Mouse (Mus musculus) midbrain, embryonic 16.5 days (tissue): ENCODE results near the gene Ube2q2. TPM values are rescaled to one million over a fixed set of nuclear protein-coding genes. Genes with fewer than 3 reads are reported as not detected.

Source experiments
- ATAC-seq: fragments of 200-750 bp; cut with Nextera tagmentation; 2 replicates; pipeline ENCODE4 v1.8.0; 2017; ENCODE audit warnings: moderate TSS enrichment
- H3K27ac ChIP-seq: fragments of 300-500 bp; sonication (generic); 2 replicates; pipeline ENCODE4 v1.5.1; 2014; ENCODE audit warnings: mild to moderate bottlenecking, low read length, mixed read lengths
- H3K27me3 ChIP-seq: fragments of 300-500 bp; sonication (generic); 2 replicates; pipeline ENCODE4 v1.6.1; 2014; ENCODE audit warnings: low read depth, low read length, mixed read lengths; ENCODE audit not compliant: control insufficient read depth, insufficient read depth
- H3K36me3 ChIP-seq: fragments of 300-500 bp; sonication (generic); 2 replicates; pipeline ENCODE4 v1.6.1; 2014; ENCODE audit warnings: mild to moderate bottlenecking, low read length, moderate library complexity, mixed read lengths; ENCODE audit not compliant: control insufficient read depth, insufficient read depth
- H3K4me1 ChIP-seq: fragments of 300-500 bp; sonication (generic); 2 replicates; pipeline ENCODE4 v1.6.1; 2014; ENCODE audit warnings: mild to moderate bottlenecking, low read length, mixed read lengths; ENCODE audit not compliant: control insufficient read depth, insufficient read depth
- H3K4me2 ChIP-seq: fragments of 300-500 bp; sonication (generic); 2 replicates; pipeline ENCODE4 v1.6.1; 2014; ENCODE audit warnings: mild to moderate bottlenecking, low read length, mixed read lengths
- H3K4me3 ChIP-seq: fragments of 300-500 bp; sonication (generic); 2 replicates; pipeline ENCODE4 v1.5.1; 2014; ENCODE audit warnings: low read depth, mild to moderate bottlenecking, low read length, moderate library complexity, mixed read lengths
- H3K9ac ChIP-seq: fragments of 300-500 bp; sonication (generic); 2 replicates; pipeline ENCODE4 v1.6.1; 2014; ENCODE audit warnings: low read depth, low read length, mixed read lengths
- H3K9me3 ChIP-seq: fragments of 300-500 bp; sonication (generic); replicated peaks from 2 replicates; pipeline ENCODE4 v1.6.1; 2014; ENCODE audit warnings: mild to moderate bottlenecking, low read length, mixed read lengths; ENCODE audit not compliant: control insufficient read depth, poor library complexity, severe bottlenecking
- WGBS: fragments of 180-500 bp; shearing (Covaris S2); extraction: QIAGEN DNeasy Blood & Tissue Kit; methylation state at CpG from one replicate; pipeline ENCODE4 v1.1.7; 2014; 5-methylcytosine and 5-hydroxymethylcytosine counted together
- polyA plus RNA-seq: library from polyadenylated mRNA; unstranded; fragments of >200 nt; fragmentation: Nextera tagmentation; extraction: Ambion mirVana; gene quantifications from 2 replicates; pipeline ENCODE4 v1.2.1, GENCODE M21; 2015

Gene Ube2q2
- polyA plus RNA-seq, 1 experiment from 2014 or later: 38.1 TPM

DNA sequence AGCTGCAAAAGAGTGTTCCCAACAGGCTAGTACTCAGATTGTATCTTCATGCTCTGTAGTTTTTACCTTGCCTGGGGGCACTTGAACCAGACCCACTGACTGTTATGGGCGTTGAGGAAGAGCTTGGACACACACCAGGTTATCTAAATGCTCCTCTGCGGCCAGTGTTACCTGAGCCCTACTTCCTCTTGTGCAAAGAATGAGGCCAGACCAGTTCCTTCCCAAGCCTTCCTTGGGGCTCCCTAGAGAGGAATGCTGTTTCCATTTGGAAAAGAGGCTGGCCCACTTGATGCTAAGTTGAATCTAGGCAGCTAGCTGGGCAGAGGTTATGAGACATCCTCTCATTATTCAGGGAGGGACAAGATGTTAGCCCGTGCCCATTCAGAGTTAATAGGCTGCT lies 26.1 kb upstream of the Ube2q2 start:
- WGBS: 61% methylated on average over 3 of the region's 3 CpGs
- H3K4me1 ChIP-seq: no peaks in the 10 kb centered on the region
- H3K9ac ChIP-seq: no peak overlapping the region
- no peaks in the 10 kb centered on the region for H3K36me3 ChIP-seq
- H3K9me3 ChIP-seq: no peaks in the 10 kb centered on the region
- H3K27ac ChIP-seq: no peak overlapping the region
- no peak overlapping the region for H3K4me2 ChIP-seq
- no peak overlapping the region for H3K4me3 ChIP-seq
- no peak for ATAC-seq
- no peaks in the 10 kb centered on the region for H3K27me3 ChIP-seq

DNA sequence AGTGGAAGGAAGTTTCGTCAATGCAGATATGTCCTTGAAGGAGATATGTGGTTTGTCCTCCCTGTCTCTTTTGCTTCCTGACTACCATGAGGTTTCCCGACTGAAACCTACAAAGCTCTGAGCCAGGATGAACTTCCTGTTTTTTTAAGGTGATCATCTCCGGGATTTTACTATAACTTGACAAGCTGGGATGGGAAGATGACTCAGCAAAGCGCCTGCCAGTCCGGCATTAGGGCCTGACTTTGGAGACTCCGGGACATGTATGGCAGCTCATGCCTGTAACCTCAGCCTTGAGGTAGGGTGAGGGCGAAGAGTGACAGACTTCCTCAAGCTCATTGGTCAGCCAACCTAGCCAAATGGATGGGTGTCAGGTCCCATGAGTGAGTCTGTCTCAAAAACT lies 22.9 kb upstream of the Ube2q2 start:
- Histone ChIP-seq H3K9me3 (no peaks in the 10 kb centered on the region), H3K4me2 (no peak overlapping the region), H3K27me3 (no peaks in the 10 kb centered on the region), H3K4me3 (no peak overlapping the region), H3K4me1 (no peaks in the 10 kb centered on the region), H3K27ac (no peak overlapping the region), H3K36me3 (no peaks in the 10 kb centered on the region), H3K9ac (no peak overlapping the region)
- no peak for ATAC-seq
- WGBS: 92% methylated on average over 7 of the region's 7 CpGs

- H3K27ac ChIP-seq: no peak overlapping the region
- no peaks in the 10 kb centered on the region for H3K9me3 ChIP-seq
- no peak overlapping the region for H3K4me2 ChIP-seq
- no peaks in the 10 kb centered on the region for H3K27me3 ChIP-seq
- no peaks in the 10 kb centered on the region for H3K36me3 ChIP-seq
- H3K4me3 ChIP-seq: no peak overlapping the region
- H3K9ac ChIP-seq: no peak overlapping the region
- ATAC-seq: no peak
- no peaks in the 10 kb centered on the region for H3K4me1 ChIP-seq
- 90% methylated on average over 1 of the region's 1 CpGs for WGBS
Observed at GRCm38 (mm10) chr9:55126295-55126694, 22.4 kb upstream of the Ube2q2 start.

DNA sequence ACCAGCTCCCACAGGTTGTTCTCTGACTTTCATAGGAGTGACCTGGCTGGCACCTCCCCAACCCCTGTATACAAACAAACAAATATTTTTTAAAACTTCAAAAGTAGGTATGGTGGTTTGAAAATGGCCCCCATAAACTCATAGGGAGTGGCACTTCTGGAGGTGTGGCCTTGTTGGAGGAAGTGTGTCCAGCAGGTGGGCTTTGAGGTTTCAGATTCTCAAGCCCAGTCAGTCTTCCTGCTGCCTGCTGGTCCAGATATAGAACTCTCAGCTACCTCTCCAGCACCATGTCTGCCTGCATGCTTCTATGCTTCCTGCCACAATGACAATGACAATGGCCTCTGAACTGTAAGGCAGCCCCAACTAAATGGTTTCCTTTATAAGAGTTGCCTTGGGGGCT lies 16.8 kb upstream of the Ube2q2 start:
- no peaks in the 10 kb centered on the region for H3K9me3 ChIP-seq
- H3K4me2 ChIP-seq: no peak overlapping the region
- H3K27ac ChIP-seq: no peak overlapping the region
- no peaks in the 10 kb centered on the region for H3K4me1 ChIP-seq
- H3K36me3 ChIP-seq: no peaks in the 10 kb centered on the region
- H3K4me3 ChIP-seq: no peak overlapping the region
- no peak overlapping the region for H3K9ac ChIP-seq
- H3K27me3 ChIP-seq: no peaks in the 10 kb centered on the region
- no peak for ATAC-seq

DNA sequence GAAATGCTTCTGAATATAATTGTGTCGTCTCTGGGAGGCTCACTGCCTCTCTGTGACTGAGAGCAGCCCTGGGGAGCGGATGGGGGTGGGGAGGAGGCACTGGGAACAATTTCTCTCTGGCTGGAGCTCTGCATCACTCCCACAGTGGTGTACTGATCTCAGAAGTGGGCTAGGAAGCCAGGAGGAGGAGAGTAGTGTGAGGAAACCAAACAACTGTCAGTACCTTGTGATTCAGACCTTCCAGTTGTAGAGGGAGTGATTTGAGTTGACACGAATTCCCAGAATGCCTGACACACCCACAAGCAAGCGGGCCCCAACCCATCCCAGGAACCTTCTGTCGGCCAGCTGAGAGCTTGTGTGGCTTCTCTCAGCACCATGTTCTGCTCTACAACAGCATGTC lies 12.1 kb upstream of the Ube2q2 start:
- H3K9me3 ChIP-seq: no peaks in the 10 kb centered on the region
- no peak overlapping the region for H3K4me3 ChIP-seq
- H3K36me3 ChIP-seq: no peaks in the 10 kb centered on the region
- no peaks in the 10 kb centered on the region for H3K27me3 ChIP-seq
- no peak overlapping the region for H3K27ac ChIP-seq
- H3K4me2 ChIP-seq: no peak overlapping the region
- ATAC-seq: no peak
- 45% methylated on average over 5 of the region's 5 CpGs for WGBS
- H3K4me1 ChIP-seq: no peaks in the 10 kb centered on the region
- no peak overlapping the region for H3K9ac ChIP-seq

DNA sequence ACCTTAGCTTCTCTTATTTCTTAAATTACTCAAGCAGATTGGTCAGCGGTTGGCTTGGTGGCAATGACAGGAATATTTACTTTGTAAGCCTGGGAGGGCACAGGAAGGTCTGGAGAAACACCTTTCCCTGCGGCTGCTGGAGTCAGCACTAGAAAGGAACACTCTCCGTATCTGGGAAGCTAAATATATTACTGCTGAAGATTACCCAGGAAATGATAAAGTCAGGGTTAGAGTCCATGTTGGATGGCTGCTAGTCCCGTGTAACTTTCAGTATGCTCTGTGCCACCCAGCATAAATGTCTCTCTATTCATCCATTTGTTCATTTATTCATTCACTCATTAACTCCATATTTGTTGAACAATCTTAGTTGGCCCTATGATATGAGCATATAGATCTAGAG lies 11.5 kb upstream of the Ube2q2 start:
- H3K4me1 ChIP-seq: no peaks in the 10 kb centered on the region
- H3K4me2 ChIP-seq: no peak overlapping the region
- no peak for ATAC-seq
- H3K4me3 ChIP-seq: no peak overlapping the region
- no peak overlapping the region for H3K9ac ChIP-seq
- no peaks in the 10 kb centered on the region for H3K9me3 ChIP-seq
- no peaks in the 10 kb centered on the region for H3K27me3 ChIP-seq
- no peak overlapping the region for H3K27ac ChIP-seq
- WGBS: 89% methylated on average over 4 of the region's 4 CpGs
- H3K36me3 ChIP-seq: no peaks in the 10 kb centered on the region

GRCm38 (mm10) chr9:55139958-55140357 lies 8.7 kb upstream of the Ube2q2 start:
- Histone ChIP-seq H3K27ac (no peak overlapping the region), H3K4me3 (no peak overlapping the region), H3K27me3 (no peaks in the 10 kb centered on the region), H3K4me1 (no peaks in the 10 kb centered on the region), H3K9me3 (no peaks in the 10 kb centered on the region), H3K36me3 (no peaks in the 10 kb centered on the region), H3K4me2 (no peak overlapping the region), H3K9ac (no peak overlapping the region)
- 68% methylated on average over 5 of the region's 5 CpGs for WGBS
- ATAC-seq: no peak

DNA sequence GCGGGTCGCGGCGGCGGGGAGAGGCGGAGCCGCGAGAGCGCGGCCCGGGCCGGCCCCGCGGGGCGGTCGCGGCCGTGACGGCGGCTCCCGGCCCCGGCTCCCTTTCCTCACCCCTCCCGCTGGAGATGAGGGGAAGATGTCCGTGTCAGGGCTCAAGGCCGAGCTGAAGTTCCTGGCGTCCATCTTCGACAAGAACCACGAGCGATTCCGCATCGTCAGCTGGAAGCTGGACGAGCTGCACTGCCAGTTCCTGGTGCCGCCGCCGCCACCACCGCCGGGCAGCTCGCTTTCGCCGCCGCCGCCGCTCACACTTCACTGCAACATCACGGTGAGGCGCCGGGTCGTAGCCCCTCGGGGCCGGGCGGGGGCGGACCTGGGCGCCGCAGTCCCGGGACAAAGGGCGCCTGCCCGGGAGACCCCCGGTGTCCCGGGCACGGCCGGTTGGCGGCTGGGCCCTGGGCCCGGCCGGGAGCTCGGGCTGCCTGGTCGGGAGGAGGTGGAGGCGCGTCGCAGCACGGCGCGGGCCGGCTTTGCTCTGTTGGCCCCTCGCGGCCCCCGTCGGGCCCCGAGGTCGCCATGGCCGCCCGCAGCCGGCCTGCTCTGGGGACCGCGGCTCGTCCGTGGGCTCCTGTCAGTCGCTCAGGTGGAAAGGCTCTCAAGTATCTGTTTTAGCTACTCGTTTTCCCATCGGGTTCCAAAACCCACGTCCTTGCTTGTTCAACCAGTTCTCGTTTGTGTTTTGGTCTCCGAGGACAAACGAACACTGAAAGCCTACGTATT lies 1.0 kb downstream of the Ube2q2 start:
- Histone ChIP-seq H3K27me3 (no peaks in the 10 kb centered on the region), H3K36me3 (no peaks in the 10 kb centered on the region), H3K4me2 (peak overlapping the region; percentile 78), H3K27ac (peak overlapping the region; percentile 83), H3K9ac (peak overlapping the region; percentile 80), H3K4me1 (peaks cover 19% of the 10 kb centered on the region), H3K9me3 (no peaks in the 10 kb centered on the region), H3K4me3 (peak overlapping the region; percentile 66)
- under 1% methylated on average over 60 of the region's 93 CpGs for WGBS
- ATAC-seq: peak; percentile 64

GRCm38 (mm10) chr9:55150279-55150726 lies 1.6 kb downstream of the Ube2q2 start:
- H3K4me3 ChIP-seq: peak overlapping the region; percentile 66
- H3K27me3 ChIP-seq: no peaks in the 10 kb centered on the region
- peak overlapping the region; percentile 78 for H3K4me2 ChIP-seq
- no peaks in the 10 kb centered on the region for H3K9me3 ChIP-seq
- ATAC-seq: peak; percentile 43; the same call in 1 of the 2 replicates
- no peaks in the 10 kb centered on the region for H3K36me3 ChIP-seq
- H3K9ac ChIP-seq: peak overlapping the region; percentile 80
- 3% methylated on average over 13 of the region's 13 CpGs for WGBS
- H3K4me1 ChIP-seq: peaks cover 19% of the 10 kb centered on the region
- no peak overlapping the region; the same call in 1 of the 2 replicates for H3K27ac ChIP-seq
